Mouse (Mus musculus) testis, postnatal 10 days (tissue): ENCODE data around the gene Atp5g1.
A peak's percentile ranks its signal among the peaks of the same experiment; 100 is the strongest.
"Not testable (repeated sequence)": the region's sequence is repeated elsewhere in the genome, so short reads cannot be mapped to it uniquely, and the experiment has no call there.

Experiments used
- DNase-seq: peaks from one replicate; pipeline ENCODE4 v3.0.0; 2021; ENCODE audit warnings: low spot score

The Atp5g1 gene

DNA sequence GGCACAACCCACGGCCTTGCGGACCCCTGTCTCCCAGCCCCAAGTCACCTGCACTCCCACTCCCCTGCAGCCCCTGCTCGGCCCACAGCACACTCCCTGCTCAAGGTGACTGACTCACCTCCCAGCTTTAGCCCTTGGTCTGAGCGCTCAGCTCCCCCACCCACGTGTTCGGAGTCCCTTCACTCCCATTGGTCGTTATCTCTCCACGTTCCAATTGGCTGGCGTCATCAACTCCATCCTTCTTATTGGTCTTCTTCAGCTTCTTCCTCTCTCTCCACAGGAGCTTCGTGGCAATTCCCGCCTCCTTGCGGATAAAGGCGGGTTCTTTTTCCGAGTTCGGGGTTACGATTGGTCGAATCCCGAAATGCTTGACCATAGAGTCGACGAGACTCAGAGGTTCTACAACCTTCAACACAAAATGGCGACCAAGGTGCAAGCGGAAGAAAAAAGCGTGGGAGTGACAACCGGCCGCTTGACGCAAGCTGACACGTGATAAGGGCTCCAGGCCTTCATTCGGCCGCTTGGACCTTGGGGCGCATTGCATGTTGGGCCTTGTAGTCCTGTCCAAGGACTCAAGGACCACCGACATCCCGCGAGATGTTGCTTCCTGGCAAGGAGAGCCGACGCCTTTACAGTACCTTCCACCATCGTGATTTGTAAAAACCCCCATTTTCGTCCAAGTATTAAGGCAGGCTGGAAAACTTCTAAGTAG lies at the start of gene Atp5g1:
TSS of gene Atp5g1 (minus strand) at position 162 of the 712 bp plus-strand sequence.
- DNase-seq, result peak; percentile 93

GRCm38 (mm10) chr11:96124052-96124914 lies 48.8 kb upstream of the Atp5g1 start:
- DNase-seq, result peak; percentile 61

DNA sequence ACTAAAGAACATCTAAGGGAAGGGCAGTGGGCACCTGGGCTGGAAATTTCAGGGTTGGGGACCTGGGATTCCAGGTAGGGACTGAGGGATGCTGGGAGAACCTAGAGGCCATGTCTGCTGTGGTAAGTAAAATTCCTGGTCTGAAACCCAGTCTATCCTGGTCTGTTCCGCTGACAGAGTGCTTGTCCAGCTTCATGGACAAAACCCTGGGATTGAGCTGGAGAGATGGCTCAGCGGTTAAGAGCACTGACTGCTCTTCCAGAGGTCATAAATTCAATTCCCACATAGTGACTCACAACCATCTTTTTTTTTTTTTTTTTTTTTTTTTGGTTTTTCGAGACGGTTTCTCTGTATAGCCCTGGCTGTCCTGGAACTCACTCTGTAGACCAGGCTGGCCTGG lies 47.3 kb upstream of the Atp5g1 start:
- not testable (repeated sequence) for DNase-seq

GRCm38 (mm10) chr11:96119401-96119800 lies 43.9 kb upstream of the Atp5g1 start:
- no peak for DNase-seq

- DNase-seq, result not testable (repeated sequence)
Observed at GRCm38 (mm10) chr11:96116925-96117324, 41.5 kb upstream of the Atp5g1 start.

- no peak for DNase-seq
Observed at GRCm38 (mm10) chr11:96116116-96116515, 40.6 kb upstream of the Atp5g1 start.

GRCm38 (mm10) chr11:96115416-96115815 lies 39.9 kb upstream of the Atp5g1 start:
- DNase-seq, result no peak

- DNase-seq, result no peak
Observed at GRCm38 (mm10) chr11:96114077-96114476, 38.6 kb upstream of the Atp5g1 start.

- DNase-seq, result no peak
Observed at GRCm38 (mm10) chr11:96111751-96112150, 36.3 kb upstream of the Atp5g1 start, which contains the start of gene Calcoco2. Gene Calcoco2 (minus strand): TSS chr11:96111964.

GRCm38 (mm10) chr11:96110950-96111349 lies 35.5 kb upstream of the Atp5g1 start:
- not testable (repeated sequence) for DNase-seq

DNA sequence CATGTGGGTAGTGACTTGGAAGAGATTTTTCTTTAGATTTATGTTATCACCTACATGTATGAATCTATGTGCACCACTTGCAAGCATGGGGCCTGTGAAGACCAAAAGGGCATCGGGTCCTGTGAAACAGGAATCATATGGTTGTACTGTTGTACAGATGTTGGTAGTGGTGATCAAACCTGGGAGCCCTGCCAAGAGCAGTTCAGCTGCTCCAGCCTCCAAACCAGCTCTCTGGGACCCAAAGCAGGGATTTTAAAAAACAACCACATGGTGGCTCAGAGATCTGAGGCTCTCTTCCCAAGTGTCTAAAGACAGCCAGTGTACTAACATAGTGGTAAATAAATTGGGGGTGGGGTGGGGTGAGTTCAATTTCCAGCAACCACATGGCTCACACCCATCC lies 32.9 kb upstream of the Atp5g1 start:
- no peak for DNase-seq

GRCm38 (mm10) chr11:96093361-96093760 lies 17.9 kb upstream of the Atp5g1 start:
- DNase-seq, result peak; percentile 65

GRCm38 (mm10) chr11:96092674-96093291 lies 17.3 kb upstream of the Atp5g1 start:
- no peak for DNase-seq

DNA sequence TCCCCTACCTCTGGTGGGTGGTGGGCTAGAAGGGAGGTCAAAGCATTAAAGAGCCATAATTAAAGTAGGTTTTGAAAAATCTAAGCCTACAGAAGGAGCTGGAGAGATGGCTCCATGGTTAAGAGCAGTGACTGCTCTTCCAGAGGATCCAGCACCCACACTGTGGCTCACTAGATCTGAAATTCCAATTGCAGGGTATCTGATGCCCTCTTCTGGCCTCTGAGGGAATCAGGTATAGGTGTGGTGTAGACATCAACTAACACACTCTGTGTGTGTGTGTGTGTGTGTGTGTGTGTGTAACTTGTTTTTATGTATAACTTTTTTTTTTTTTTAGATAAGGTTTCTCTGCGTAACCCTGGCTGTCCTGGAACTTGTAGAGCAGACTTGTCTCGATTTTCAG lies 15.6 kb upstream of the Atp5g1 start:
- DNase-seq, result no peak

DNA sequence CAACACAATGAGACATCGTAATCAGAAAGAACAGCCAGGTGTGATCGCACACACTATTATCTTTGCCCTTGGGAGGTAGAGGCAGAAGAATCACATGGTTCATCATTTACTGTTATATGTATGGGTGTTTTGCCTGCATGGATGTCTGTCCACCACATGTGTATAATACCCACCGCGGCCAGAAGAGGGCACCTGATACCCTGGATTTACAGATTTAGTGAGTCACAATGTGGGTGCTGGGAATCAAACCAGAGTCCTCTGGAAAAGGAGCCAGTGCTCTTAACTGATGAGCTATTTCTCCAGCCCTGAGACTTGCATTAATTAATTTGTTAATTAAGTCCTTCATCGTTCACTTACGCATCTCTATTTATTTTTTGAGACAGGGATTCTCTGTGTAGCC lies 12.5 kb upstream of the Atp5g1 start:
- no peak for DNase-seq

DNA sequence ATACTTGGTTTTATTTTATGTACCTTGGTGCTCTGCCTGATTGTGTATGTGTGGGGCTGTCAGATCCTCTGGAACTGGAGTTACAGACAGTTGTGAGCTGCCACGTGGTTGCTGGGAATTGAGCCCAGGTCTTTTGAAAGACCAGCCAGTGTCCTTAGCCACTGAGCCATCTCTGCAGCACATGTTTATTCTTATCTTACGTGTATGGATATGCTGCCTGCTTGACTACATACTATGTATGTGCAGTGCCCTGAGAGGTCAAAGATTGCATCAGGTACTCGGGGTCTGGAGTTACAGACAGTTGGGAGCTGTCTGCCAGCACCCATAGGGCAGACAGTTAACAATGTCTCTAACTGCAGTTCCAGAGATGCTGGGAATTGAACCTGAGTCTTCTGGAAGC lies 7.2 kb upstream of the Atp5g1 start:
- DNase-seq, result no peak

GRCm38 (mm10) chr11:96080736-96081135 lies 5.3 kb upstream of the Atp5g1 start:
- DNase-seq, result no peak

DNA sequence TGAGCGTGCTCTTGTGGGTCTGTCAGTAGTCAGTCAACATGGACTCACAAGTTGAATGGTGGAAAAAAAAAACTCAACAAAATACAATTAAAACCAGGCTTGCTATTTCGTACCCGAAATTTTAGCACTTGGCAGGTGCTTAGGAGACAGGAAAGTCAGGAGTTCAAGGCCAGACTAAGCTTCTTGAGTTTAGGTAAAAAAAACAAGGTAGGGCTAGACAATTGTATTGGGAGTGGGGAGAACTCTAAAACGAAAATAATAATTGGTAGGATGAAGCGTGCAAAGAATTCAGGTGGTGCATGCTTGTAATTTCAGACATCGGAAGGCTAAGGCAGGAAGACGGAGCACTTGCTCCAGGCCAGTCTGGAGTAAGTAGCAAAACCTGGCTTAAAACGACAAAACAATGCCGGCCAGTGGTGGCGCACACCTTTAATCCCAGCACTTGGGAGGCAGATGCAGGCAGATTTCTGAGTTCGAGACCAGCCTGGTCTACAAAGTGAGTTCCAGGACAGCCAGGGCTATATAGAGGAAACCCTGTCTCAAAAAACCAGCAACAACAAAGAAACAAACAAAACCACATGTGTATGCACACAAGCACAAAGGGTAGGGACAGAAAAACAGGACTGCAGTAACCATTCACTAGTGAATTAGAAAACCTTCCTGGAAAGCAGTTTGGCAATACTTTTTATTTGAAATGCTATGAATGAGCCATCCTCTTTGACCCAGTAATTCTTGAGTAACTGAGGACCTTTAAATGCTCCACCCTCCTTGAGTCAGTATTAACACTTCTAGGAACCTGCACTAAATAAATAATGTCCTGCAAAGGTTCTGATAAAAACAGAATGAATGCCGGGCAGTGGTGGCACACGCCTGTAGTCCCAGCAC lies 993 bp upstream of the Atp5g1 start:
- DNase-seq, result no peak

- peak; percentile 49 for DNase-seq
Observed at GRCm38 (mm10) chr11:96075177-96075508, 327 bp downstream of the Atp5g1 start.

- no peak for DNase-seq
Observed at GRCm38 (mm10) chr11:96074351-96075176, 906 bp downstream of the Atp5g1 start.
